10 mouse cellular contexts compared by ENCODE assay signal in the genomic region with DNA sequence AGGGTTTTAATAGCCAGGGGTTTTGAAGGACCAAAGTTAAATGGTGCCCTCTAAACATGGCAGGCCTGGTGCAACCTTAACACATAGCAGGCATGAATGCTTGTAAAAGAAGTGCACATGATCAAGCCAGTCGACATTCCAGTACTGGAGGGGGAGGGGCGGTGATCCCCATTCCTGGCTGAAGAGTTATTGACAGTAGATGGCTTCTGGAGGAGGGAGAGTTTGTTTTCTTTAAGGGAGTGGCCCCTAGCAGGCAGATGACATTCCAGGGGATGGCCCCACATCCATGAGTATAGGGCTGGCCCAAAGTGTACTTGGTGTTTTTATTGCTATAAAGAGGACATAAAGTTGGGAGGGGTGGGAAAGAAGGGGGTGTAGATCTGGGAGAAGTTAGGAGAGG.
"Had no signal": no experiment of that assay in that cellular context is flagged by ENCODE, and none has a peak within 500 bp of the region (broad histone marks: within the 10 kb centered on the region; RNA-seq: fewer than 3 reads in every experiment).

No protein-coding gene starts in this region.

- H3K9ac ChIP-seq: limb, embryonic 12.5 days; liver, embryonic 13.5 days; liver, postnatal 0 days; lung, embryonic 15.5 days; midbrain, embryonic 15.5 days; neural tube, embryonic 12.5 days had no signal

- H3K27ac ChIP-seq: limb, embryonic 12.5 days; liver, embryonic 13.5 days; lung, embryonic 15.5 days; midbrain, embryonic 15.5 days; neural tube, embryonic 12.5 days; stomach, postnatal 0 days had no signal

- H3K4me1 ChIP-seq: liver, embryonic 13.5 days; neural tube, embryonic 12.5 days had no signal

- ATAC-seq: inflammation-experienced regulatory T-cells, adult 6 months; liver, postnatal 0 days; midbrain, embryonic 15.5 days had no signal

- H3K4me3 ChIP-seq: limb, embryonic 12.5 days; liver, embryonic 13.5 days; lung, embryonic 15.5 days; midbrain, embryonic 15.5 days; neural tube, embryonic 12.5 days had no signal

- H3K9me3 ChIP-seq: liver, embryonic 13.5 days; lung, embryonic 15.5 days; midbrain, embryonic 15.5 days; neural tube, embryonic 12.5 days had no signal

- H3K4me2 ChIP-seq: limb, embryonic 12.5 days; liver, embryonic 13.5 days; lung, embryonic 15.5 days; midbrain, embryonic 11.5 days; midbrain, embryonic 15.5 days; neural tube, embryonic 12.5 days had no signal

- H3K36me3 ChIP-seq: limb, embryonic 12.5 days; liver, embryonic 13.5 days; lung, embryonic 15.5 days; midbrain, embryonic 15.5 days had no signal

- H3K27me3 ChIP-seq: limb, embryonic 12.5 days; liver, embryonic 13.5 days; lung, embryonic 15.5 days; midbrain, embryonic 15.5 days; neural tube, embryonic 12.5 days had no signal

- DNase-seq: liver; liver, embryonic 13.5 days; liver, postnatal 0 days had no signal
